Mouse (Mus musculus): ENCODE data around the gene Fbln2. TPM values are rescaled to one million over a fixed set of nuclear protein-coding genes. Genes with fewer than 3 reads are reported as not detected.

Fbln2 gene
- polyA plus RNA-seq, 1 experiment from 2014 or later, result 19.5 TPM

DNA sequence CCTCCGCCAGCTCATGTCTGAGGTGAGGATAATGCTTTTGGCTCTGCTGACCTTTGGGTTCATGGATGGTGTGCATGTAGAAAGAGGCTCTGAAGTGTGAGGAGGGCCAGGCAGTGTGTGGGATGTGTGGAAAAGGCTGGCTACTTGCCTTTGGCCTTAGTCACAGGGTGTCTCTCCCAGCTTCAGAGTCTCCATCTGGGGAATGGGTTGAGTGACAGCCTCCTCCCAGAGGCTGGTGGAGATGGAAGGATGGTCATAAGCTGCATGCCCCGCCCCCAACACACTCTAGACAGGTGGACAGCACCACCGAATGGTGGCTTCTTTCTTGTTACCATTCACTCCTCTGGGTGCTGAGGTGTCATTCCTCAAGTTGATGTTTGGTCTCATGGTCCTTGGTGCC is 6.6 kb downstream of the Fbln2 start:
- Histone ChIP-seq H3K9me3 (ENCODE audit: control insufficient read depth) (no peaks in the 10 kb centered on the region), H3K4me2 (replicated peaks; ENCODE audit: low read depth) (no peak overlapping the region), H3K36me3 (ENCODE audit: control insufficient read depth, insufficient read depth) (no peaks in the 10 kb centered on the region), H3K4me1 (replicated peaks; ENCODE audit: control insufficient read depth, insufficient read depth, low read length) (no peaks in the 10 kb centered on the region), H3K27ac (ENCODE audit: low read depth, low read length) (no peak overlapping the region), H3K9ac (ENCODE audit: low read depth, low read length) (no peak overlapping the region), H3K4me3 (ENCODE audit: low read depth, low read length) (no peak overlapping the region), H3K27me3 (replicated peaks; ENCODE audit: control insufficient read depth, insufficient read depth, low read length) (no peaks in the 10 kb centered on the region)
- TF ChIP-seq CTCF (IDR thresholded peaks at IDR 0.05; ENCODE audit: low read depth), result no peak
- ATAC-seq, result no peak
- 60% methylated on average over 3 of the region's 3 CpGs for WGBS

DNA sequence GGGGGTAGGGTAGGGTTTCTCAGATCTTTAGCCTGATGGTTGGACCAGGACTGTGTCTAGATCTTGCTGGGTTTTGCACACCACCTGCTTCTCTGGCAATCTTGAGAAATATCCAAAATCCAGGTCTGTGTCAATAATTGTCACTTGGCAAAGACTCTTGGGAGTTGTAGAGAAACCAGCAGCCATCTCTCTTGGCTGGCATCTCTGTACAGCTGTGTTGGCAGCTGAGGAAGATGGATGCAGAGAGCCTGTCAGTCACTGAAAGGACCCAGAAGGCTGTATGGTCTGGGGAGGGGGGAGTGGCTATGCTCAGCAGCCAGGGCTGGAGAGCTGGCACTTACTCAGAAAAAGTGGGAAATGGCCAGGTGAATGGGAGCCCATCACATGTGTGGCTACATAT is 7.8 kb downstream of the Fbln2 start:
- no peak overlapping the region for H3K4me3 ChIP-seq (ENCODE audit: low read depth, low read length)
- H3K4me2 ChIP-seq (replicated peaks; ENCODE audit: low read depth), result no peak overlapping the region
- H3K27me3 ChIP-seq (replicated peaks; ENCODE audit: control insufficient read depth, insufficient read depth, low read length), result no peaks in the 10 kb centered on the region
- H3K4me1 ChIP-seq (replicated peaks; ENCODE audit: control insufficient read depth, insufficient read depth, low read length), result no peaks in the 10 kb centered on the region
- ATAC-seq, result no peak
- H3K9ac ChIP-seq (ENCODE audit: low read depth, low read length), result no peak overlapping the region
- H3K36me3 ChIP-seq (ENCODE audit: control insufficient read depth, insufficient read depth), result no peaks in the 10 kb centered on the region
- H3K27ac ChIP-seq (ENCODE audit: low read depth, low read length), result no peak overlapping the region
- H3K9me3 ChIP-seq (ENCODE audit: control insufficient read depth), result no peaks in the 10 kb centered on the region
- no peak for TF ChIP-seq CTCF (IDR thresholded peaks at IDR 0.05; ENCODE audit: low read depth)

DNA sequence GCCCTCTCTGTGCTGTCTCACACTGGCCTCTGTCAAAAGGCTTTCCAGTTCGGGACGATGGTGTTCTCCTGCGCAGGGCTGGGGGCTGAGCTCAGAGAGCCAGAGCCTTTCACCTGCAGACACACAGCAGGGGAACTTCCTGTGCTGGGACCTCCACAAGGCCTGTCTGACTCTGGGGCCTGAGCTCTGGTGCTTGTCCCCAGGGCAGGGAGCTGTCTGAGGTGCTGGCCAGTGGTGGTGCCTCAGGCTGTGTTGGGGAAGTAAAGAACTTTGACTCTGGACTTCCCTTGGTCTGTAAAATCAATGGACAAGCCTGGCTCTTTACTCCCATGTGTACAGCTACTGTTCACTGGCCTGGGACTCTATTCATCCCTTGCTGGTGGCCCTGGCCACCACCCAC is 8.8 kb downstream of the Fbln2 start:
- WGBS, result 3% methylated on average over 3 of the region's 3 CpGs
- H3K9me3 ChIP-seq (ENCODE audit: control insufficient read depth), result no peaks in the 10 kb centered on the region
- no peaks in the 10 kb centered on the region for H3K27me3 ChIP-seq (replicated peaks; ENCODE audit: control insufficient read depth, insufficient read depth, low read length)
- no peak for ATAC-seq
- no peaks in the 10 kb centered on the region for H3K4me1 ChIP-seq (replicated peaks; ENCODE audit: control insufficient read depth, insufficient read depth, low read length)
- no peak overlapping the region for H3K4me3 ChIP-seq (ENCODE audit: low read depth, low read length)
- H3K27ac ChIP-seq (ENCODE audit: low read depth, low read length), result no peak overlapping the region
- H3K4me2 ChIP-seq (replicated peaks; ENCODE audit: low read depth), result no peak overlapping the region
- no peak overlapping the region for H3K9ac ChIP-seq (ENCODE audit: low read depth, low read length)
- TF ChIP-seq CTCF (IDR thresholded peaks at IDR 0.05; ENCODE audit: low read depth), result no peak
- H3K36me3 ChIP-seq (ENCODE audit: control insufficient read depth, insufficient read depth), result no peaks in the 10 kb centered on the region

DNA sequence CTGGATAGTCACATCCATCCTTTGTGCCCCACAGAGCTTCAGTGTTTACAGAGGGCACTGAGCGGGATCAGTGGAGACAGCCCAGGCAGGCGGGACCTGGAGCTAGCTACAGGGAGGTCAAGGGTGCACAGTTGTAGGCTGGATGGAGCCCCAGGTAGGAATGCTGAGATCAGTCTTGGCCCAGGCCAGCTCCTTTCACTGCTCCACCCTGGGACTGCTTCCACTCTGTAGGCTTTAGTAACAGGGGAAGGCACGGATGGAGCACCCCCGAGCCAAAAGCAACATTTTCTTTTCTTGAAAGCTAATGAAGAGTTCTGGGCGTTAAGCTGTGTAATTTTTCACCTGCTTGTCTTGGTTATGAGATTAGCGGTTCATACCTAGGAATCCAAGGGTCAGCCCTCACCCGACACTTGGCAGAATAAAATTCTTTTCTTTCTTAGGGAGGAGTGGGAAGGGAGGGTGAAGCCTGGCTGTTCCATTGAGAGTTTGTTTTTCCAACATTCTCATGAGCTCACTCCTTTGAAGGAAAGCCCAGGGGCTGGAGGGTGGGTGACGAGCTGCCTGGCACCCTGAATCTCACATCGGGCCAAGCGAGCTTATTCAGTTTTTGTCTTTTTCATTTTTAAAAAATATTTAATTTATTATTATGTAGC is 10.6 kb downstream of the Fbln2 start:
- 63% methylated on average over 10 of the region's 10 CpGs for WGBS
- Histone ChIP-seq H3K4me1 (replicated peaks; ENCODE audit: control insufficient read depth, insufficient read depth, low read length) (no peaks in the 10 kb centered on the region), H3K9me3 (ENCODE audit: control insufficient read depth) (no peaks in the 10 kb centered on the region), H3K9ac (ENCODE audit: low read depth, low read length) (no peak overlapping the region), H3K27ac (ENCODE audit: low read depth, low read length) (no peak overlapping the region), H3K4me3 (ENCODE audit: low read depth, low read length) (no peak overlapping the region), H3K4me2 (replicated peaks; ENCODE audit: low read depth) (no peak overlapping the region), H3K27me3 (replicated peaks; ENCODE audit: control insufficient read depth, insufficient read depth, low read length) (no peaks in the 10 kb centered on the region), H3K36me3 (ENCODE audit: control insufficient read depth, insufficient read depth) (no peaks in the 10 kb centered on the region)
- no peak for TF ChIP-seq CTCF (IDR thresholded peaks at IDR 0.05; ENCODE audit: low read depth)
- ATAC-seq, result no peak

DNA sequence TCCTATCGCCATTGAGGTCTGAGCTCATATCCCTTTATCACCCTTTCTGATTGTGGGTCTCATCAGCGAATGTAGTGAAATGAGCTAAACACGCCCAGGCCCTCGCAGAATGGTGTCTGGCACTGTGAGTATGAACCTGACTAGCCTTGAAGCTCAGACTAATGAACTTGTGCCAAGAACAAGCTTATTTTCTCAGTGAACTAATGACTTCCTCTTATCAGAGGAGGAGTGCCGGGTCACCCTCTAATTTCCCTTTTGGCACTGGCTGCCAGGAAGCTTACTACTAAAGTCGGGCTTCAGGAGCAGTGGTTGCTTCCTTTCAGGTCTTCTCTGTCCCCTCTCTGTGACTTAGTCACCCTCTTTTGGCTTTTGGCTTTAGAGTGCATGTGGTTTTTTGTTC is 12.7 kb downstream of the Fbln2 start:
- Histone ChIP-seq H3K4me1 (replicated peaks; ENCODE audit: control insufficient read depth, insufficient read depth, low read length) (no peaks in the 10 kb centered on the region), H3K9me3 (ENCODE audit: control insufficient read depth) (no peaks in the 10 kb centered on the region), H3K9ac (ENCODE audit: low read depth, low read length) (no peak overlapping the region), H3K4me2 (replicated peaks; ENCODE audit: low read depth) (no peak overlapping the region), H3K4me3 (ENCODE audit: low read depth, low read length) (no peak overlapping the region), H3K27me3 (replicated peaks; ENCODE audit: control insufficient read depth, insufficient read depth, low read length) (no peaks in the 10 kb centered on the region), H3K27ac (ENCODE audit: low read depth, low read length) (no peak overlapping the region), H3K36me3 (ENCODE audit: control insufficient read depth, insufficient read depth) (no peaks in the 10 kb centered on the region)
- no peak for ATAC-seq
- no peak for TF ChIP-seq CTCF (IDR thresholded peaks at IDR 0.05; ENCODE audit: low read depth)
- WGBS, result 51% methylated on average over 6 of the region's 6 CpGs

DNA sequence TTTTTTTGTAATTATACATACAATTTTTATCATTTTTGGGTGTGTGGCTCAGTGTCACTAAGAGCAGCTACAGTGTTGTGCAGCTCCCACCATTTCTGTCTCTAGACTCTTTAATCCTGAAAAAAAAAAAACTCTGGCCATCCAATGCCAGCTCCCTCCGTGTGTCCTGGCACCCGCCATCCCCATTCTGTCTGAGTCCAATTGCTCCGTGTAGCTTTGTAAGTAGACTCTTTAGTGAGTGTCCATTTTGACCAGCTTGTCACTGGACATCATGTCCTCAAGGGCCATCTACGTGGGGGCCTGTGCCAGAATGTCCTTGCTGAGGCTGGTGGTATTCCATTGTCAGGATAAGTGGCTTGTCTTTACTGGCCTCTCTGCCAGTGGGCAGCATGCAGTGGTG is 13.1 kb downstream of the Fbln2 start:
- no peaks in the 10 kb centered on the region for H3K36me3 ChIP-seq (ENCODE audit: control insufficient read depth, insufficient read depth)
- no peak for TF ChIP-seq CTCF (IDR thresholded peaks at IDR 0.05; ENCODE audit: low read depth)

DNA sequence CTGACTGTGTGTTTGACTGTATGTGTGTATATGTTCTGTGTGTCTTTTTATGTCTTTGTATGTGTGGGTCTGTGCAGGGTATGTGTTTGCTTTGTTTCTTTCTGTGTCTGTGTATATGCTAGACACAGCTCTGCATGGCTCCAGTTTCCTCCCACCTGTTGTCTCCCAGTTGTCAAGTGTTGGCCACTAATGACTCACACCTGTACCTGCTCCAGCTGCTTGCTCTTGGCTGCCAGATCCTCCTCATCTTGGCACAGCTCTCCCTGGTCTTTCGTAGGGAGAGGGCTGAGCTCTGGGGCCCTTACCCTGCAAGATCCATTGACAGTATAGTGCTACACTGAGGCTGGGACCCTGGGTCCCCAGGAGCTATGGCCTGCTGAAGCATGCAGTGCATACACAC is 13.8 kb downstream of the Fbln2 start:
- no peak overlapping the region for H3K27ac ChIP-seq (ENCODE audit: low read depth, low read length)
- WGBS, result 71% methylated on average over 1 of the region's 1 CpGs
- ATAC-seq, result no peak
- no peaks in the 10 kb centered on the region for H3K4me1 ChIP-seq (replicated peaks; ENCODE audit: control insufficient read depth, insufficient read depth, low read length)
- H3K4me3 ChIP-seq (ENCODE audit: low read depth, low read length), result no peak overlapping the region
- no peaks in the 10 kb centered on the region for H3K36me3 ChIP-seq (ENCODE audit: control insufficient read depth, insufficient read depth)
- no peak for TF ChIP-seq CTCF (IDR thresholded peaks at IDR 0.05; ENCODE audit: low read depth)
- H3K27me3 ChIP-seq (replicated peaks; ENCODE audit: control insufficient read depth, insufficient read depth, low read length), result no peaks in the 10 kb centered on the region
- no peak overlapping the region for H3K9ac ChIP-seq (ENCODE audit: low read depth, low read length)
- H3K9me3 ChIP-seq (ENCODE audit: control insufficient read depth), result no peaks in the 10 kb centered on the region
- H3K4me2 ChIP-seq (replicated peaks; ENCODE audit: low read depth), result no peak overlapping the region

More for the DNA sequence above, 13.1 kb downstream of the Fbln2 start:
- Histone ChIP-seq H3K9ac (ENCODE audit: low read depth, low read length) (no peak overlapping the region), H3K4me2 (replicated peaks; ENCODE audit: low read depth) (no peak overlapping the region), H3K27ac (ENCODE audit: low read depth, low read length) (no peak overlapping the region), H3K4me3 (ENCODE audit: low read depth, low read length) (no peak overlapping the region), H3K4me1 (replicated peaks; ENCODE audit: control insufficient read depth, insufficient read depth, low read length) (no peaks in the 10 kb centered on the region), H3K27me3 (replicated peaks; ENCODE audit: control insufficient read depth, insufficient read depth, low read length) (no peaks in the 10 kb centered on the region), H3K9me3 (ENCODE audit: control insufficient read depth) (no peaks in the 10 kb centered on the region)
- 78% methylated on average over 4 of the region's 4 CpGs for WGBS
- ATAC-seq, result no peak

Measured in intestine, postnatal 0 days (tissue).